Mouse (Mus musculus) G1E (cell line): ENCODE results near the gene Stard10. TPM values are rescaled to one million over a fixed set of nuclear protein-coding genes. Genes with fewer than 3 reads are reported as not detected.

ENCODE experiments used
- ATAC-seq: 2 replicates; pipeline ENCODE4 v1.8.0; 2016; ENCODE audit warnings: mild to moderate bottlenecking; ENCODE audit not compliant: insufficient number of reproducible peaks, poor library complexity, low FRiP score, severe bottlenecking; ENCODE audit errors: extremely low read depth
- DNase-seq: peaks from one replicate; pipeline ENCODE4 v3.0.0; 2012; ENCODE audit warnings: low spot score
- H3K27me3 ChIP-seq: 2 replicates; pipeline ENCODE4 v1.6.1; 2012; ENCODE audit warnings: mild to moderate bottlenecking, low read length, inconsistent platforms; ENCODE audit not compliant: insufficient read depth
- H3K36me3 ChIP-seq: replicated peaks from 2 replicates; pipeline ENCODE3; 2012; ENCODE audit warnings: mild to moderate bottlenecking, inconsistent platforms
- H3K4me1 ChIP-seq: 2 replicates; pipeline ENCODE4 v1.6.1; 2012; ENCODE audit warnings: low read depth, low read length, inconsistent platforms, mixed read lengths; ENCODE audit not compliant: insufficient read depth
- H3K4me3 ChIP-seq: 2 replicates; pipeline ENCODE4 v1.5.1; 2012; ENCODE audit warnings: low read depth, mild to moderate bottlenecking, inconsistent platforms, low read length, moderate library complexity, mixed read lengths
- H3K9me3 ChIP-seq: replicated peaks from 2 replicates; pipeline ENCODE4 v1.6.1; 2012; ENCODE audit warnings: inconsistent platforms
- CTCF ChIP-seq: IDR thresholded peaks from 2 replicates; pipeline ENCODE4 v1.5.1; 2012; ENCODE audit warnings: low read depth, low read length, inconsistent platforms, mixed read lengths
- GATA1 ChIP-seq: IDR thresholded peaks from 2 replicates; pipeline ENCODE4 v1.6.1; 2012; ENCODE audit warnings: borderline replicate concordance, low read length, inconsistent platforms, mixed read lengths
- GATA2 ChIP-seq: IDR thresholded peaks from 2 replicates; pipeline ENCODE4 v1.6.1; 2012; ENCODE audit warnings: low read depth, low read length, inconsistent platforms, borderline replicate concordance
- POLR2AphosphoS5 ChIP-seq: IDR thresholded peaks from 2 replicates; pipeline ENCODE4 v1.6.1; 2012; ENCODE audit warnings: low read depth, low read length, inconsistent platforms; ENCODE audit not compliant: insufficient replicate concordance
- TAL1 ChIP-seq: conservative IDR thresholded peaks from 2 replicates; pipeline ENCODE4 v1.6.1; 2012; ENCODE audit warnings: low read depth, low read length, inconsistent platforms, mixed read lengths
- polyA plus RNA-seq: library from polyadenylated mRNA; stranded (reverse); fragments of >175 nt; gene quantifications from 2 replicates; pipeline ENCODE4 v1.2.3, GENCODE M21; 2012
- total RNA-seq, 2 experiments: library from RNA; stranded (forward) in 1 of 2; stranded (reverse) in 1 of 2; fragments of 200-1000 nt in 1 of 2; fragments of >200 nt in 1 of 2; fragmentation: Nextera tagmentation in 1 of 2; gene quantifications; 2 replicates each; pipeline ENCODE4 v1.2.3; 2014 to 2017

Stard10 gene
- total and polyA plus RNA-seq, 3 experiments, result 0.05 TPM; not detected in 2

DNA sequence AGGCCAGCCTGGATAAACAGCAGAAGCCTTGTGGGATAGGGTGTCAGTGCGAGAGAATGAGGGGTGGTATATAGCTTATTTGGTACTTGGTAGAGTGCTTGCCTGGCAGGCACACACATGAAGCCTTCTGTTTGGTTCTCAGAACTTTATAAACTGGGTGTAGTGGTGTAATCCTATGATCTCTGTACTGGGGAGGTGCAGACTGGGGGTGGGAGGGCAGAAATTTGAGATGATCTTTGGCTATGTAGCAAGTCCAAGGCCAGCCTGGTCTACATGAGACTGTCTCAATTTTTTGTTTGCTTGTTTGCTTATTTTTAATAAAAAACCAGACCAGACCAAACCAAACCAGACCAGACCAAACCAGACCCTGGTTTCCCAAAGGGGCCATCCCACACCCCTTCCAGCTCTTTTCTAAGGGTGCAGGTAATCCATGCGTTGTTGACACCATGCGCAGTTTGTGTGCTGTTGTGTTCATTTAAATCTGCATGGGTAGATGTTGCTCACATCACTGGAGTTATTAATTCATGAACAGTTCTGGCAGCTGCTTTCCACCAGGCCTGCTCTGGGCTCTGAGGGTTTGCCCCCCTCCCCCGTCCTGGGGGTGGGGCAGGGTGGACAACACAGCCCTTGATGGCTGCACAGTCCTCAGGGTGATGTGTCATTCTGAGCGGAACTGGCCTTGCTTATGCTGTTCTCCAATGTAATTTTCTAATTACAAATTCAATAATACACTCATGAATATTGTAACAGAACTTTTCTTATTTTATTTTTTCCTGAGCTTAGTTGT lies 15.4 kb downstream of the Stard10 start:
- DNase-seq, result no peak

DNA sequence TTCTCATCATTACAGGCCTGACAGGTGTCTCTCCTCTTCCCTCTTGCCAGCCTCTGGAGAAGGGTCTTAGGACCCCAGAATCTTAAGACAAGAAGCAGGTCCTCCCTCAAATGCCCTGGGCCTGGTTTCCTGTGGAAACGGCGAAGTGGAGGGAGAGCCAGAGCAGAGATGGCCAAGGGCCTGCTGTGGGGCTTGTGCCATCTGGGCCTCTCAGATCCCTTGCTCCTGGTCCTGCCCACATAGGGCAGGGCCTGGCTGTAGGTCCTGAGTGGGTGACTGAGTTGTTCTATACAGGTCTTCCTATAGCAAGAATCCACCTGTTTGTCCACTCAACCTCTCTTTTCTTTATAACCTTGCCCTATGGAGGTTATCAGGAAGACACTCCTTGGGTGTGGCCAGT lies 18.3 kb downstream of the Stard10 start:
- ATAC-seq (no peak), DNase-seq (no peak)
- H3K4me1 ChIP-seq, result no peaks in the 10 kb centered on the region
- H3K4me3 ChIP-seq, result no peak overlapping the region
- no peaks in the 10 kb centered on the region for H3K36me3 ChIP-seq
- TF ChIP-seq POLR2AphosphoS5 (no peak), GATA1 (no peak), GATA2 (no peak), CTCF (no peak)
- peaks cover 43% of the 10 kb centered on the region for H3K27me3 ChIP-seq
- H3K9me3 ChIP-seq, result no peaks in the 10 kb centered on the region

More for the DNA sequence above, 15.4 kb downstream of the Stard10 start:
- H3K27me3 ChIP-seq, result peaks cover 59% of the 10 kb centered on the region
- no peak for TF ChIP-seq POLR2AphosphoS5
- no peak for TF ChIP-seq GATA2
- TF ChIP-seq TAL1, result no peak
- no peak for TF ChIP-seq CTCF
- TF ChIP-seq GATA1, result no peak
- H3K4me1 ChIP-seq, result no peaks in the 10 kb centered on the region
- H3K36me3 ChIP-seq, result no peaks in the 10 kb centered on the region
- no peaks in the 10 kb centered on the region for H3K9me3 ChIP-seq
- no peak overlapping the region for H3K4me3 ChIP-seq
- ATAC-seq, result no peak

DNA sequence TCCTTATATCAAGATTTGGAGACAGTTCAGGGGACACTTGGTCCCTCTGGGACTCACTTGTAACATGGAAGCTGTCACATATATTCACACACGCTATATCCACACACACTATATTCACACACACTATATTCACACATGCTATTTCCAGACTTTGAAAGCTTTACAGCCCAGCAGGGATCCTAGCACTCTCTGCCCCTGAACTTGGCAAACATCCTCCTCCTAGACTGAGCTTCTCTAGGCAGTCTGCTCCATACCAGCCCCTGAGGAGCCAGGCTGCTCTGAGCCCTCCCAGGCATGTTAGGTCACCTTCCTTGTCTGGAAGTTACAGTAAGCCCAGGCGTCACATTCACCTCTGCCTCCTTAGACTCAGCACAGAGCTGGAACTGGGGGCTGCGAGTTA lies 19.8 kb downstream of the Stard10 start:
- Histone ChIP-seq H3K27me3 (peaks cover 38% of the 10 kb centered on the region), H3K4me3 (no peak overlapping the region), H3K36me3 (no peaks in the 10 kb centered on the region), H3K9me3 (no peaks in the 10 kb centered on the region), H3K4me1 (no peaks in the 10 kb centered on the region)
- TF ChIP-seq POLR2AphosphoS5 (no peak), CTCF (no peak), GATA2 (no peak), TAL1 (no peak), GATA1 (no peak)
- DNase-seq (no peak), ATAC-seq (no peak)

DNA sequence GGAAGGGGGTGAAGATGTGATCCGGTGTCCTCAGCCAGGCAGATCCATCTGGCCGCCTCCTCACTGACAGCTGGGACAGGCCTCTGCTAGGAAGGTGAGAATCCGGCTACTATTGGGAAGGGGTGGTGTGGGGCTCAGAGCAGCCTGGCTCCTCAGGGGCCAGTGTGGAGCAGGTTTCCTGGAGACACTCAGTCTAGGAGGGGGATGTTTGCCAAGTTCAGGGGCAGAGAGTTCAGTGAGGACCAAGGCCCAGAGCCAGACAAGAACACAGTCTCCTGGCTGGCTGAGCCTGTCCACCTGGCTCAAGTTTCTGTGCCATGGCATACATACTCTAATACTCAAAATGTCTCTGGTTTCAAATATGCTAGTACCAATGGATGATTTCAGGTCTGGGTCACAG lies 20.5 kb downstream of the Stard10 start:
- Histone ChIP-seq H3K36me3 (no peaks in the 10 kb centered on the region), H3K27me3 (peaks cover 41% of the 10 kb centered on the region), H3K4me1 (no peaks in the 10 kb centered on the region), H3K4me3 (no peak overlapping the region), H3K9me3 (no peaks in the 10 kb centered on the region)
- ATAC-seq (no peak), DNase-seq (no peak)
- TF ChIP-seq GATA1, result no peak
- TF ChIP-seq TAL1, result no peak
- no peak for TF ChIP-seq CTCF
- no peak for TF ChIP-seq POLR2AphosphoS5
- TF ChIP-seq GATA2, result no peak

DNA sequence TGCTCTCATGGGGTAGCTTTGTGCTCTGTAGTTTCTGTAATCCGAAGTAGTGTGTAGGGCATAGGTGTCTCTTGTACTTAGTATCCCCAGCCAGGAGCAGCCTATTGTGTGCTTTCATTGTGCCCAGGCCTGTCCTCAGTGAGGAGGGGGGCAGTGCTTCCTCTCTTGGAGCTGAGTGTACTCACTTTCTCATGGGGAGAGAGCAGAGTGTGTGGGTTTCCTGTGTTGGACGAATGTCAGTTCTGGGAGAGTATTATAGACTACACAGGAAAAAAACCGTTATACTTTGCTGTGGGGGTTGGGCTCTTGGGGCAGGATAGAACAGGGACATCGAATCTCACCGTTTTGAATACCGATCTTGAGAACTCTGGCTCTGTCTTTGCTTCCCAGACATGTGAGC lies 24.5 kb downstream of the Stard10 start:
- Histone ChIP-seq H3K36me3 (no peaks in the 10 kb centered on the region), H3K9me3 (no peaks in the 10 kb centered on the region), H3K4me1 (peaks cover 10% of the 10 kb centered on the region), H3K4me3 (no peak overlapping the region), H3K27me3 (peaks cover 62% of the 10 kb centered on the region)
- DNase-seq, result no peak
- no peak for ATAC-seq
- TF ChIP-seq GATA1 (no peak), CTCF (no peak), POLR2AphosphoS5 (no peak), TAL1 (no peak), GATA2 (no peak)

DNA sequence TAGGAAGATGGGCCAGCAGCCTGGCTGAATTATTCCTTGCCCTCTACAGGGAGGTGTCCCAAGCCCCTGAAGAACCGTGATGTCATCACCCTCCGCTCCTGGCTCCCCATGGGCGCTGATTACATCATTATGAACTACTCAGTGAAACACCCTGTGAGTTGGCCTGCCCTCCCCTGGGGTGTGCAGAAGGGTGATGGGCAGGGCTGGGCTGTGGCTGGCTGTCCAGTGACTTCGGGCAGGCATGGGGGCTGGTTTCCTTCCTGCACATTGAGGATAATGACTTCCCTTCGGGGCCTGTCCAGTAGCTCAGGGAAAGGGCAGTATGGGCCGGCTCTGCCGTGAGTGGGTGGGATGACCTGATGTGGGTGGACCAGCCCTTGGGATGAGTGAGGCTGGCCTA lies 26.2 kb downstream of the Stard10 start:
- no peak for ATAC-seq
- TF ChIP-seq GATA1 (no peak), GATA2 (no peak), POLR2AphosphoS5 (no peak), CTCF (no peak), TAL1 (no peak)
- peaks cover 24% of the 10 kb centered on the region for H3K4me1 ChIP-seq

More for the DNA sequence above, 26.2 kb downstream of the Stard10 start:
- H3K9me3 ChIP-seq, result no peaks in the 10 kb centered on the region
- DNase-seq, result no peak
- no peaks in the 10 kb centered on the region for H3K36me3 ChIP-seq
- H3K27me3 ChIP-seq, result peaks cover 53% of the 10 kb centered on the region
- H3K4me3 ChIP-seq, result no peak overlapping the region
